17 mouse cellular contexts compared by ENCODE assay signal in genomic region chr17:83960158-83960557, GRCm38 (mm10).
DNase-seq lines count a peak whose midpoint lies in the region; ATAC-seq and TF ChIP-seq lines count a peak whose summit lies in the region.
"Had no signal": no experiment of that assay in that cellular context is flagged by ENCODE, and none has a peak within 500 bp of the region (broad histone marks: within the 10 kb centered on the region; RNA-seq: fewer than 3 reads in every experiment).

No protein-coding gene starts in this region.

- WGBS in heart, embryonic 11.5 days (ENCODE audit: insufficient replicate concordance): 20% methylated on average over 3 of the region's 3 CpGs
- 24% methylated on average over 3 of the region's 3 CpGs for WGBS in lung, embryonic 14.5 days
- 20% methylated on average over 3 of the region's 3 CpGs for WGBS in intestine, embryonic 14.5 days
- WGBS in stomach, embryonic 14.5 days: 28% methylated on average over 3 of the region's 3 CpGs

- no peak for DNase-seq in heart, postnatal 4 days
- no peak for DNase-seq in lung, embryonic 14.5 days
- DNase-seq in lung, postnatal 14 days: no peak
- DNase-seq in intestine, embryonic 14.5 days (ENCODE audit: low spot score): no peak
- DNase-seq in frontal cortex, postnatal 14 days (ENCODE audit: low spot score in 2 of 2): no peak
- DNase-seq: adrenal gland, adult 2 months; gastrocnemius, postnatal 25 days; right cerebral cortex, postnatal 4 days; thymus, adult 2 months had no signal

- H3K4me3 ChIP-seq in heart, embryonic 11.5 days (ENCODE audit: low read depth, low read length): no peak overlapping the region
- H3K4me3 ChIP-seq in lung, embryonic 14.5 days (ENCODE audit: low read depth, low read length): no peak overlapping the region
- no peak overlapping the region for H3K4me3 ChIP-seq in intestine, embryonic 14.5 days (ENCODE audit: low read depth, low read length)
- no peak overlapping the region for H3K4me3 ChIP-seq in stomach, embryonic 14.5 days (ENCODE audit: low read depth, low read length)
- H3K4me3 ChIP-seq: forebrain, embryonic 12.5 days had no signal

- no peaks in the 10 kb centered on the region for H3K36me3 ChIP-seq in heart, embryonic 11.5 days (ENCODE audit: control insufficient read depth, insufficient read depth, low read length)
- H3K36me3 ChIP-seq in lung, embryonic 14.5 days (ENCODE audit: insufficient read depth): no peaks in the 10 kb centered on the region
- H3K36me3 ChIP-seq in intestine, embryonic 14.5 days (ENCODE audit: control insufficient read depth, insufficient read depth, low read length): no peaks in the 10 kb centered on the region
- no peaks in the 10 kb centered on the region for H3K36me3 ChIP-seq in stomach, embryonic 14.5 days (ENCODE audit: control insufficient read depth, insufficient read depth, low read length)
- H3K36me3 ChIP-seq: forebrain, embryonic 12.5 days had no signal

- TF ChIP-seq CTCF in lung, embryonic 14.5 days (IDR thresholded peaks at IDR 0.05; ENCODE audit: low read depth): no peak

- no peak for ATAC-seq in heart, embryonic 11.5 days (replicated peaks; ENCODE audit: insufficient number of reproducible peaks, low FRiP score, low TSS enrichment)
- ATAC-seq in lung, embryonic 14.5 days (ENCODE audit: insufficient read depth): no peak
- no peak for ATAC-seq in intestine, embryonic 14.5 days (replicated peaks; ENCODE audit: low FRiP score, low TSS enrichment, low read depth)
- no peak for ATAC-seq in stomach, embryonic 14.5 days (ENCODE audit: insufficient number of reproducible peaks, insufficient read depth, low FRiP score, low read depth)
- no peak for ATAC-seq in CD4-positive, CD25-positive, alpha-beta regulatory T cell, adult 4 months
- ATAC-seq: hindbrain, embryonic 16.5 days; midbrain, embryonic 16.5 days; Patski had no signal

- H3K4me2 ChIP-seq in heart, embryonic 11.5 days: no peak overlapping the region
- no peak overlapping the region for H3K4me2 ChIP-seq in lung, embryonic 14.5 days
- H3K4me2 ChIP-seq in intestine, embryonic 14.5 days (ENCODE audit: low read length): no peak overlapping the region
- no peak overlapping the region for H3K4me2 ChIP-seq in stomach, embryonic 14.5 days (replicated peaks; ENCODE audit: low read depth, low read length)
- H3K4me2 ChIP-seq: forebrain, embryonic 12.5 days had no signal

- H3K27ac ChIP-seq in heart, embryonic 11.5 days (ENCODE audit: low read depth, low read length): no peak overlapping the region
- peak overlapping the region; percentile 52 for H3K27ac ChIP-seq in lung, embryonic 14.5 days (ENCODE audit: low read depth)
- peak overlapping the region; percentile 75; the same call in 1 of the 2 replicates for H3K27ac ChIP-seq in intestine, embryonic 14.5 days (ENCODE audit: low read depth)
- H3K27ac ChIP-seq in stomach, embryonic 14.5 days (ENCODE audit: low read length): peak overlapping the region; percentile 88
- H3K27ac ChIP-seq: forebrain, embryonic 12.5 days; liver, embryonic 14.5 days had no signal

- H3K9ac ChIP-seq in heart, embryonic 11.5 days (ENCODE audit: low read depth, low read length): 0 out of 2 replicates have a peak overlapping the region, but pooled peaks have one; percentile 39
- H3K9ac ChIP-seq in lung, embryonic 14.5 days: no peak overlapping the region
- H3K9ac ChIP-seq in intestine, embryonic 14.5 days (ENCODE audit: low read length): no peak overlapping the region
- H3K9ac ChIP-seq in stomach, embryonic 14.5 days (replicated peaks; ENCODE audit: low read depth, low read length): no peak overlapping the region
- H3K9ac ChIP-seq: forebrain, embryonic 12.5 days; liver, embryonic 14.5 days had no signal

- no peaks in the 10 kb centered on the region for H3K27me3 ChIP-seq in heart, embryonic 11.5 days (ENCODE audit: control insufficient read depth, insufficient read depth, low read length)
- H3K27me3 ChIP-seq in lung, embryonic 14.5 days (ENCODE audit: insufficient read depth, low read length): no peaks in the 10 kb centered on the region
- H3K27me3 ChIP-seq in intestine, embryonic 14.5 days (replicated peaks; ENCODE audit: control insufficient read depth, insufficient read depth, low read length): no peaks in the 10 kb centered on the region
- no peaks in the 10 kb centered on the region for H3K27me3 ChIP-seq in stomach, embryonic 14.5 days (ENCODE audit: control insufficient read depth, insufficient read depth, low read length)
- H3K27me3 ChIP-seq: Patski had no signal

- no peaks in the 10 kb centered on the region for H3K9me3 ChIP-seq in heart, embryonic 11.5 days (replicated peaks; ENCODE audit: control insufficient read depth, low read length)
- H3K9me3 ChIP-seq in lung, embryonic 14.5 days (ENCODE audit: low read depth, low read length): no peaks in the 10 kb centered on the region
- no peaks in the 10 kb centered on the region for H3K9me3 ChIP-seq in intestine, embryonic 14.5 days (ENCODE audit: control insufficient read depth, low read length)
- no peaks in the 10 kb centered on the region for H3K9me3 ChIP-seq in stomach, embryonic 14.5 days (ENCODE audit: control insufficient read depth, low read depth, low read length)
- H3K9me3 ChIP-seq: forebrain, embryonic 12.5 days had no signal

- H3K4me1 ChIP-seq in heart, embryonic 11.5 days (ENCODE audit: control insufficient read depth, insufficient read depth, low read length): peaks cover 48% of the 10 kb centered on the region
- peaks cover 51% of the 10 kb centered on the region for H3K4me1 ChIP-seq in lung, embryonic 14.5 days (ENCODE audit: insufficient read depth)
- peaks cover 83% of the 10 kb centered on the region for H3K4me1 ChIP-seq in intestine, embryonic 14.5 days (replicated peaks; ENCODE audit: control insufficient read depth, insufficient read depth, low read length)
- peaks cover 78% of the 10 kb centered on the region for H3K4me1 ChIP-seq in stomach, embryonic 14.5 days (ENCODE audit: control insufficient read depth, insufficient read depth, low read length)
